Mouse (Mus musculus): ENCODE measurements around the gene Psme3.

GRCm38 (mm10) chr11:101351100-101351720 is 35.2 kb downstream of the Psme3 start:
- TF ChIP-seq CTCF (IDR thresholded peaks at IDR 0.05; ENCODE audit: borderline replicate concordance, control insufficient read depth, extremely low read depth, insufficient read depth, low read length, poor library complexity) (no peak), POLR2A (IDR thresholded peaks at IDR 0.05; ENCODE audit: control insufficient read depth, extremely low read depth, insufficient read depth, low read length, poor library complexity) (no peak)
